Mouse (Mus musculus) spleen, embryonic (tissue): Measurements from ENCODE around the gene Gng2.

Experiments used
- CTCF ChIA-PET: fragments of 350-600 bp; sonication (Branson Sonifier 250); formaldehyde crosslinking; loops from one replicate; lab custom pipeline; 2022; lab: Charles Lee

Gene Gng2

GRCm38 (mm10) chr14:19942732-19943131 is 34.7 kb downstream of the Gng2 start:
- CTCF ChIA-PET = no interaction called here

GRCm38 (mm10) chr14:19942329-19942728 is 35.1 kb downstream of the Gng2 start:
- CTCF ChIA-PET = no interaction called here

- CTCF ChIA-PET = interaction anchor here (1.1 kb wide), 1 partner anchor 26 kb away, joined by 6 read pairs; no protein-coding TSS in a partner anchor
Observed at GRCm38 (mm10) chr14:19940066-19940465, 37.4 kb downstream of the Gng2 start.

- CTCF ChIA-PET = no interaction called here
Observed at GRCm38 (mm10) chr14:19938545-19938944, 38.9 kb downstream of the Gng2 start.

- CTCF ChIA-PET = no interaction called here
Observed at GRCm38 (mm10) chr14:19935084-19935483, 42.3 kb downstream of the Gng2 start.

- CTCF ChIA-PET = no interaction called here
Observed at GRCm38 (mm10) chr14:19933314-19933713, 44.1 kb downstream of the Gng2 start.

GRCm38 (mm10) chr14:19927879-19928278 is 49.5 kb downstream of the Gng2 start:
- CTCF ChIA-PET = interaction anchor here (0.7 kb wide), 1 partner anchor 79 kb away, joined by 15 read pairs; no protein-coding TSS in a partner anchor

GRCm38 (mm10) chr14:19927156-19927555 is 50.3 kb downstream of the Gng2 start:
- CTCF ChIA-PET = interaction anchor here (0.7 kb wide), 1 partner anchor 80 kb away, joined by 15 read pairs; no protein-coding TSS in a partner anchor

GRCm38 (mm10) chr14:19926312-19926711 is 51.1 kb downstream of the Gng2 start:
- CTCF ChIA-PET = interaction anchor here (0.6 kb wide), 1 partner anchor 71 kb away, joined by 11 read pairs; no protein-coding TSS in a partner anchor

- CTCF ChIA-PET = no interaction called here
Observed at GRCm38 (mm10) chr14:19925157-19925556, 52.3 kb downstream of the Gng2 start.

- CTCF ChIA-PET = interaction anchor here (0.5 to 0.7 kb wide), 4 partner anchors 21 to 1919 kb away, joined by 3 to 8 read pairs (median 6); no protein-coding TSS in a partner anchor
Observed at GRCm38 (mm10) chr14:19924086-19924485, 53.3 kb downstream of the Gng2 start.

- CTCF ChIA-PET = no interaction called here
Observed at GRCm38 (mm10) chr14:19920254-19920691, 57.2 kb downstream of the Gng2 start.

GRCm38 (mm10) chr14:19919789-19920188 is 57.6 kb downstream of the Gng2 start:
- CTCF ChIA-PET = no interaction called here

- CTCF ChIA-PET = interaction anchor here (1.0 kb wide), 1 partner anchor 26 kb away, joined by 3 read pairs; no protein-coding TSS in a partner anchor
Observed at GRCm38 (mm10) chr14:19917534-19917933, 59.9 kb downstream of the Gng2 start.

GRCm38 (mm10) chr14:19916315-19916714 is 61.1 kb downstream of the Gng2 start:
- CTCF ChIA-PET = interaction anchor here (0.7 kb wide), 1 partner anchor 77 kb away, joined by 6 read pairs; no protein-coding TSS in a partner anchor

GRCm38 (mm10) chr14:19912891-19913290 is 64.5 kb downstream of the Gng2 start:
- CTCF ChIA-PET = no interaction called here

GRCm38 (mm10) chr14:19905615-19906014 is 71.8 kb downstream of the Gng2 start:
- CTCF ChIA-PET = no interaction called here

- CTCF ChIA-PET = interaction anchor here (0.6 kb wide), 1 partner anchor 906 kb away, joined by 3 read pairs; no protein-coding TSS in a partner anchor
Observed at GRCm38 (mm10) chr14:19904821-19905220, 72.6 kb downstream of the Gng2 start.

GRCm38 (mm10) chr14:19904031-19904430 is 73.4 kb downstream of the Gng2 start:
- CTCF ChIA-PET = interaction anchor here (0.6 kb wide), 1 partner anchor 907 kb away, joined by 3 read pairs; no protein-coding TSS in a partner anchor

GRCm38 (mm10) chr14:19900492-19900891 is 76.9 kb downstream of the Gng2 start:
- CTCF ChIA-PET = no interaction called here

- CTCF ChIA-PET = no interaction called here
Observed at GRCm38 (mm10) chr14:19887569-19887968, 89.9 kb downstream of the Gng2 start.

GRCm38 (mm10) chr14:19884431-19884830 is 93.0 kb downstream of the Gng2 start:
- CTCF ChIA-PET = interaction anchor here (0.7 kb wide), 1 partner anchor 99 kb away, joined by 3 read pairs; no protein-coding TSS in a partner anchor

- CTCF ChIA-PET = no interaction called here
Observed at GRCm38 (mm10) chr14:19874201-19874807, 103.1 kb downstream of the Gng2 start.
